Mouse (Mus musculus) olfactory bulb, adult 2 months (tissue): ENCODE data around the gene Hist1h1d.
A peak's percentile ranks its signal among the peaks of the same experiment; 100 is the strongest.

Experiments
- CTCF ChIP-seq: fragments of 200-500 bp; IDR thresholded peaks from 2 replicates; pipeline ENCODE4 v1.5.1; 2012; ENCODE audit warnings: low read depth, mild to moderate bottlenecking, low read length, moderate library complexity; ENCODE audit not compliant: insufficient read depth
- POLR2A ChIP-seq: fragments of 200-500 bp; IDR thresholded peaks from 2 replicates; pipeline ENCODE4 v1.6.1; 2012; ENCODE audit warnings: mild to moderate bottlenecking, low read depth, low read length, moderate library complexity; ENCODE audit not compliant: insufficient read depth

DNA sequence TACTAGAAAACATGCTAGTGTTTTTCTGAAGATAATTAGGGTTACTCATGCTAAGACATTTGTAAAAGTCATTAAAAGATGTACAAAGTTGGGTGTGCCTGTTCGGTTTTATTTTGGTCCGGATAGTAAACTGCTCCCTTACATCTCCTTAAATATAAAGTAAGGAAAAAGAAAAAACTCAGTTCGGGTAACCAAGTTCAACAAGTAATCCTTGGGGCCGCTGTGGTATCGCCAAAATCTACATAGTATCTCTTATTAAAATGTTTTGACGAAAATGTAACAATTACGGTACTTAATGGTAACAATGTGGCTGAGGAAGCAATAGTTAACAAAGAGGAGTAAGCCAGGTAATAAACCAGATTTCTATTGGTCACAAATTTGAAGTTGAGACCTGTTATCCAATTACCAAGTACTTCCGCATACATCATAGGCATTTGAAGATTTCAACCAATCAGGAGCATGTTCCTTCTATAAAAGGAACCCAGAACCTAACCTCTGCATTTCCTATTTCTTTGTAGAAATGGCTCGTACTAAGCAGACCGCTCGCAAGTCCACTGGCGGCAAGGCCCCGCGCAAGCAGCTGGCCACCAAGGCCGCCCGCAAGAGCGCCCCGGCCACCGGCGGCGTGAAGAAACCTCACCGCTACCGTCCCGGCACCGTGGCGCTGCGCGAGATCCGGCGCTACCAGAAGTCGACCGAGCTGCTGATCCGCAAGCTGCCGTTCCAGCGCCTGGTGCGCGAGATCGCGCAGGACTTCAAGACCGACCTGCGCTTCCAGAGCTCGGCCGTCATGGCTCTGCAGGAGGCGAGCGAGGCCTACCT is 8.9 kb upstream of the Hist1h1d start, which contains the start of gene Hist1h3f:
- TF ChIP-seq POLR2A (peak; percentile 81), CTCF (no peak)
